Mouse (Mus musculus) neural tube, embryonic 10.5 days (tissue): ENCODE results near the gene Ndufv3.

Experiments
- DNase-seq: peaks from one replicate; pipeline ENCODE4 v3.0.0-alpha.2; 2017; ENCODE audit warnings: low spot score; ENCODE audit errors: extremely low spot score

Ndufv3 gene

GRCm38 (mm10) chr17:31519946-31520838 lies at the start of gene Ndufv3, which contains the start of gene Wdr4:
Ndufv3 (plus strand) TSS chr17:31520115.
Wdr4 (minus strand) TSS chr17:31519980.
- peak; percentile 92 for DNase-seq

GRCm38 (mm10) chr17:31470766-31471418 lies 49.0 kb upstream of the Ndufv3 start:
- DNase-seq = no peak

GRCm38 (mm10) chr17:31474388-31474787 lies 45.5 kb upstream of the Ndufv3 start:
- no peak for DNase-seq

GRCm38 (mm10) chr17:31478606-31479005 lies 41.3 kb upstream of the Ndufv3 start:
- DNase-seq = no peak

GRCm38 (mm10) chr17:31479108-31479844 lies 40.6 kb upstream of the Ndufv3 start:
- DNase-seq = no peak

- DNase-seq = no peak
These were observed 33.2 kb upstream of the Ndufv3 start for GRCm38 (mm10) chr17:31486616-31487198.

GRCm38 (mm10) chr17:31487433-31488060 lies 32.4 kb upstream of the Ndufv3 start:
- DNase-seq = no peak

- no peak for DNase-seq
These were observed 28.6 kb upstream of the Ndufv3 start for GRCm38 (mm10) chr17:31491355-31491754.

- peak; percentile 81 for DNase-seq
These were observed 27.5 kb upstream of the Ndufv3 start for GRCm38 (mm10) chr17:31492416-31492815.

- no peak for DNase-seq
These were observed 24.9 kb upstream of the Ndufv3 start for GRCm38 (mm10) chr17:31494989-31495388.

GRCm38 (mm10) chr17:31497726-31498125 lies 22.2 kb upstream of the Ndufv3 start:
- no peak for DNase-seq

GRCm38 (mm10) chr17:31499725-31500124 lies 20.2 kb upstream of the Ndufv3 start:
- DNase-seq = no peak

- DNase-seq = no peak
These were observed 19.5 kb upstream of the Ndufv3 start for GRCm38 (mm10) chr17:31500416-31500815.

- DNase-seq = no peak
These were observed 19.0 kb upstream of the Ndufv3 start for GRCm38 (mm10) chr17:31500908-31501307.

GRCm38 (mm10) chr17:31502261-31502927 lies 17.5 kb upstream of the Ndufv3 start:
- DNase-seq = no peak

GRCm38 (mm10) chr17:31503337-31503736 lies 16.6 kb upstream of the Ndufv3 start:
- no peak for DNase-seq

- DNase-seq = no peak
These were observed 16.0 kb upstream of the Ndufv3 start for GRCm38 (mm10) chr17:31503936-31504335.

- no peak for DNase-seq
These were observed 14.9 kb upstream of the Ndufv3 start for GRCm38 (mm10) chr17:31505013-31505412.

- DNase-seq = no peak
These were observed 13.6 kb upstream of the Ndufv3 start for GRCm38 (mm10) chr17:31506282-31506681.

- DNase-seq = no peak
These were observed 9.0 kb upstream of the Ndufv3 start for GRCm38 (mm10) chr17:31510944-31511343.
